Mouse (Mus musculus): Measurements from ENCODE around the gene Xrcc4.
A peak's percentile ranks its signal among the peaks of the same experiment; 100 is the strongest.
"Not testable (repeated sequence)": the region's sequence is repeated elsewhere in the genome, so short reads cannot be mapped to it uniquely, and the experiment has no call there.

Gene Xrcc4

GRCm38 (mm10) chr13:90088962-90089824 lies at the start of gene Xrcc4, which contains the start of gene Tmem167:
Gene Xrcc4, minus strand, starts transcription at chr13:90089608.
Gene Tmem167, plus strand, starts transcription at chr13:90089123.
- peak; percentile 94 for DNase-seq

GRCm38 (mm10) chr13:90136156-90136910 lies 46.9 kb upstream of the Xrcc4 start:
- no peak for DNase-seq

GRCm38 (mm10) chr13:90111681-90112080 lies 22.3 kb upstream of the Xrcc4 start:
- no peak for DNase-seq

GRCm38 (mm10) chr13:90108746-90109145 lies 19.3 kb upstream of the Xrcc4 start:
- DNase-seq = not testable (repeated sequence)

- DNase-seq = no peak
These were observed 16.7 kb upstream of the Xrcc4 start for GRCm38 (mm10) chr13:90106139-90106538.

- no peak for DNase-seq
These were observed 12.1 kb upstream of the Xrcc4 start for GRCm38 (mm10) chr13:90101514-90101913.

GRCm38 (mm10) chr13:90089825-90090183 lies 396 bp upstream of the Xrcc4 start:
- DNase-seq = no peak

GRCm38 (mm10) chr13:90061877-90062276 lies 27.5 kb downstream of the Xrcc4 start:
- no peak for DNase-seq

- no peak for DNase-seq
These were observed 37.0 kb downstream of the Xrcc4 start for GRCm38 (mm10) chr13:90052408-90052807.

- DNase-seq = no peak
These were observed 37.7 kb downstream of the Xrcc4 start for GRCm38 (mm10) chr13:90051735-90052134.

- no peak for DNase-seq
These were observed 49.8 kb downstream of the Xrcc4 start for GRCm38 (mm10) chr13:90039613-90040012.

- no peak for DNase-seq
These were observed 56.4 kb downstream of the Xrcc4 start for GRCm38 (mm10) chr13:90032977-90033376.

GRCm38 (mm10) chr13:90032523-90032922 lies 56.9 kb downstream of the Xrcc4 start:
- no peak for DNase-seq

GRCm38 (mm10) chr13:90030911-90031310 lies 58.5 kb downstream of the Xrcc4 start:
- no peak for DNase-seq

GRCm38 (mm10) chr13:90012620-90013019 lies 76.8 kb downstream of the Xrcc4 start:
- DNase-seq = no peak

GRCm38 (mm10) chr13:90012198-90012597 lies 77.2 kb downstream of the Xrcc4 start:
- DNase-seq = no peak

GRCm38 (mm10) chr13:90011129-90011528 lies 78.3 kb downstream of the Xrcc4 start:
- DNase-seq = no peak

- no peak for DNase-seq
These were observed 79.6 kb downstream of the Xrcc4 start for GRCm38 (mm10) chr13:90009786-90010185.

- DNase-seq = no peak
These were observed 83.8 kb downstream of the Xrcc4 start for GRCm38 (mm10) chr13:90005561-90005960.

- no peak for DNase-seq
These were observed 91.9 kb downstream of the Xrcc4 start for GRCm38 (mm10) chr13:89997531-89997930.

GRCm38 (mm10) chr13:89986087-89986486 lies 103.3 kb downstream of the Xrcc4 start:
- no peak for DNase-seq

- no peak for DNase-seq
These were observed 118.5 kb downstream of the Xrcc4 start for GRCm38 (mm10) chr13:89970940-89971339.

GRCm38 (mm10) chr13:89968671-89969070 lies 120.7 kb downstream of the Xrcc4 start:
- DNase-seq = no peak

- no peak for DNase-seq
These were observed 145.1 kb downstream of the Xrcc4 start for GRCm38 (mm10) chr13:89944354-89944753.

All from liver (tissue).